Mouse (Mus musculus): ENCODE data around the gene Brca1. TPM values are rescaled to one million over a fixed set of nuclear protein-coding genes. Genes with fewer than 3 reads are reported as not detected.
A peak's percentile ranks its signal among the peaks of the same experiment; 100 is the strongest.
"Not testable (repeated sequence)": the region's sequence is repeated elsewhere in the genome, so short reads cannot be mapped to it uniquely, and the experiment has no call there.

Gene Brca1
- under 1 TPM; 0.03 to 0.31 TPM for total RNA-seq (2021)
- long read RNA-seq, experiment 1 = 0 reads
- long read RNA-seq, experiment 2 = 0 reads

- no peak for TF ChIP-seq CTCF (IDR thresholded peaks at IDR 0.05)
- H3K4me3 ChIP-seq = peak within 1 kb of the TSS; percentile 77
- peak; percentile 95 for DNase-seq
- peak within 1 kb of the TSS; percentile 91 for H3K27ac ChIP-seq
- intact Hi-C loops (cut with DNase I) = loop anchor here (5.0 to 10.0 kb wide), 2 partner anchors 85 to 237 kb away; partner anchors contain the start of genes Psme3 and Vat1
Observed at GRCm38 (mm10) chr11:101551751-101552475, at the start of gene Brca1, which contains the start of gene Nbr1. Gene Brca1 (minus strand): TSS chr11:101551955. Gene Nbr1 (plus strand): TSS chr11:101552149.

- Histone ChIP-seq H3K4me3 (no peak within 1 kb of the TSS), H3K27ac (no peak within 1 kb of the TSS)
- no peak for TF ChIP-seq CTCF (IDR thresholded peaks at IDR 0.05)
- no peak for DNase-seq
- intact Hi-C loops (cut with DNase I) = no loop called here
Observed at GRCm38 (mm10) chr11:101599156-101599555, 47.4 kb upstream of the Brca1 start, which contains the start of gene Gm11634. Gene Gm11634 (minus strand): TSS chr11:101599256.

GRCm38 (mm10) chr11:101589989-101590624, 38.4 kb upstream of the Brca1 start:
- TF ChIP-seq CTCF (IDR thresholded peaks at IDR 0.05) = no peak
- no peak overlapping the region for H3K4me3 ChIP-seq
- no peak overlapping the region for H3K27ac ChIP-seq
- DNase-seq = no peak
- intact Hi-C loops (cut with DNase I) = no loop called here

GRCm38 (mm10) chr11:101589444-101589843, 37.7 kb upstream of the Brca1 start:
- Histone ChIP-seq H3K27ac (0 out of 2 replicates have a peak overlapping the region, but pooled peaks have one; percentile 16), H3K4me3 (no peak overlapping the region)
- peak; percentile 96 for TF ChIP-seq CTCF (IDR thresholded peaks at IDR 0.05)
- intact Hi-C loops (cut with DNase I) = no loop called here
- peak; percentile 49 for DNase-seq

- no peak overlapping the region for H3K27ac ChIP-seq
Observed at GRCm38 (mm10) chr11:101588868-101589267, 37.1 kb upstream of the Brca1 start.

GRCm38 (mm10) chr11:101587676-101588075, 35.9 kb upstream of the Brca1 start:
- H3K27ac ChIP-seq = peak overlapping the region; percentile 6; the same call in 1 of the 2 replicates
- intact Hi-C loops (cut with DNase I) = no loop called here
- TF ChIP-seq CTCF (IDR thresholded peaks at IDR 0.05) = no peak
- no peak for DNase-seq
- H3K4me3 ChIP-seq = no peak overlapping the region

More at GRCm38 (mm10) chr11:101588868-101589267, 37.1 kb upstream of the Brca1 start:
- H3K4me3 ChIP-seq = no peak overlapping the region
- DNase-seq = no peak
- no peak for TF ChIP-seq CTCF (IDR thresholded peaks at IDR 0.05)
- intact Hi-C loops (cut with DNase I) = no loop called here

- DNase-seq = no peak
- Histone ChIP-seq H3K27ac (no peak overlapping the region), H3K4me3 (no peak overlapping the region)
- no peak for TF ChIP-seq CTCF (IDR thresholded peaks at IDR 0.05)
- intact Hi-C loops (cut with DNase I) = no loop called here
Observed at GRCm38 (mm10) chr11:101585805-101586204, 34.0 kb upstream of the Brca1 start.

GRCm38 (mm10) chr11:101585031-101585430, 33.3 kb upstream of the Brca1 start:
- H3K4me3 ChIP-seq; DNase-seq; intact Hi-C loops (cut with DNase I); H3K27ac ChIP-seq: not testable (repeated sequence)

- H3K27ac ChIP-seq = peak overlapping the region; percentile 81; the same call in 1 of the 2 replicates
- H3K4me3 ChIP-seq = peak overlapping the region; percentile 25
- DNase-seq = no peak
- intact Hi-C loops (cut with DNase I) = no loop called here
- TF ChIP-seq CTCF (IDR thresholded peaks at IDR 0.05) = no peak
Observed at GRCm38 (mm10) chr11:101583205-101583604, 31.4 kb upstream of the Brca1 start.

- H3K27ac ChIP-seq = peak within 1 kb of the TSS; percentile 81
Observed at GRCm38 (mm10) chr11:101582054-101583035, 30.6 kb upstream of the Brca1 start, which contains the start of gene Tmem106a. Gene Tmem106a (plus strand): TSS chr11:101582242.

GRCm38 (mm10) chr11:101581081-101581764, 29.5 kb upstream of the Brca1 start:
- no peak overlapping the region for H3K27ac ChIP-seq
- no peak for DNase-seq
- H3K4me3 ChIP-seq = no peak overlapping the region
- intact Hi-C loops (cut with DNase I) = no loop called here
- TF ChIP-seq CTCF (IDR thresholded peaks at IDR 0.05) = no peak

More at GRCm38 (mm10) chr11:101582054-101583035, 30.6 kb upstream of the Brca1 start, which contains the start of gene Tmem106a:
- DNase-seq = peak; percentile 75
- intact Hi-C loops (cut with DNase I) = no loop called here
- peak within 1 kb of the TSS; percentile 69 for H3K4me3 ChIP-seq
- TF ChIP-seq CTCF (IDR thresholded peaks at IDR 0.05) = no peak

Data from gastrocnemius, adult 2 months (tissue).